11 mouse cellular contexts compared by ENCODE assay signal in genomic region chr2:127961802-127962433, GRCm38 (mm10).
DNase-seq lines count a peak whose midpoint lies in the region; ATAC-seq and TF ChIP-seq lines count a peak whose summit lies in the region.
"Had no signal": no experiment of that assay in that cellular context is flagged by ENCODE, and none has a peak within 500 bp of the region (broad histone marks: within the 10 kb centered on the region; RNA-seq: fewer than 3 reads in every experiment).

No protein-coding gene starts in this region.

- 41% methylated on average over 4 of the region's 4 CpGs for WGBS in lung, adult 2 months
- WGBS in olfactory bulb, adult 2 months, result 14% methylated on average over 4 of the region's 4 CpGs
- WGBS in liver, postnatal 0 days (ENCODE audit: insufficient replicate concordance), result 44% methylated on average over 4 of the region's 4 CpGs

- TF ChIP-seq EP300 in liver, postnatal 0 days (IDR thresholded peaks at IDR 0.05; ENCODE audit: low read depth), result no peak

- ATAC-seq in liver, postnatal 0 days, result no peak
- no peak for ATAC-seq in megakaryocyte, adult 5-6 weeks (ENCODE audit: poor library complexity, severe bottlenecking)

- no peak overlapping the region for H3K9ac ChIP-seq in liver, postnatal 0 days (replicated peaks)
- H3K9ac ChIP-seq: embryonic facial prominence, embryonic 13.5 days; limb, embryonic 15.5 days; stomach, embryonic 15.5 days had no signal

- no peak overlapping the region for H3K4me3 ChIP-seq in lung, adult 2 months (replicated peaks; ENCODE audit: extremely low read depth, low read depth, low read length)
- no peak overlapping the region for H3K4me3 ChIP-seq in olfactory bulb, adult 2 months (ENCODE audit: insufficient read depth, low read depth, low read length)
- no peak overlapping the region for H3K4me3 ChIP-seq in liver, postnatal 0 days (ENCODE audit: low read depth, low read length)
- H3K4me3 ChIP-seq: embryonic facial prominence, embryonic 13.5 days; limb, embryonic 15.5 days; stomach, embryonic 15.5 days had no signal

- no peak for TF ChIP-seq CTCF in lung, adult 2 months (IDR thresholded peaks at IDR 0.05; ENCODE audit: insufficient read depth, low read length)
- no peak for TF ChIP-seq CTCF in olfactory bulb, adult 2 months (IDR thresholded peaks at IDR 0.05; ENCODE audit: insufficient read depth, low read depth, low read length)
- no peak for TF ChIP-seq CTCF in liver, postnatal 0 days (IDR thresholded peaks at IDR 0.05; ENCODE audit: low read depth)

- H3K36me3 ChIP-seq in liver, postnatal 0 days (replicated peaks; ENCODE audit: insufficient read depth, low read length), result no peaks in the 10 kb centered on the region
- H3K36me3 ChIP-seq: embryonic facial prominence, embryonic 13.5 days; limb, embryonic 15.5 days; stomach, embryonic 15.5 days had no signal

- DNase-seq in lung, adult 18-20 months, result peak; percentile 23 to 34
- no peak for DNase-seq in lung, adult 2 months
- peak; percentile 24 for DNase-seq in gastrocnemius, postnatal 25 days
- DNase-seq in layer of hippocampus, postnatal 10 days (ENCODE audit: low spot score in 2 of 2), result peak; percentile 52 to 59
- DNase-seq in liver, postnatal 0 days, result no peak
- no peak for DNase-seq in ovary, adult 18-20 months (ENCODE audit: low spot score)

- H3K27me3 ChIP-seq in liver, postnatal 0 days (ENCODE audit: insufficient read depth, low read length), result no peaks in the 10 kb centered on the region
- H3K27me3 ChIP-seq: embryonic facial prominence, embryonic 13.5 days; limb, embryonic 15.5 days; stomach, embryonic 15.5 days had no signal

- H3K27ac ChIP-seq in olfactory bulb, adult 2 months (ENCODE audit: insufficient read depth, low read depth, low read length), result peak overlapping the region; percentile 89
- H3K27ac ChIP-seq in liver, postnatal 0 days (ENCODE audit: low read depth), result no peak overlapping the region
- H3K27ac ChIP-seq: embryonic facial prominence, embryonic 13.5 days; limb, embryonic 15.5 days; stomach, embryonic 15.5 days had no signal

- H3K4me1 ChIP-seq in lung, adult 2 months (ENCODE audit: control insufficient read depth, insufficient read depth, low read length), result no peaks in the 10 kb centered on the region; the same call in 1 of the 2 replicates
- peaks cover 11% of the 10 kb centered on the region for H3K4me1 ChIP-seq in olfactory bulb, adult 2 months (ENCODE audit: control insufficient read depth, insufficient read depth, low read length)
- no peaks in the 10 kb centered on the region for H3K4me1 ChIP-seq in liver, postnatal 0 days (ENCODE audit: insufficient read depth)

- no peak for TF ChIP-seq POLR2A in lung, adult 2 months (IDR thresholded peaks at IDR 0.05; ENCODE audit: borderline replicate concordance, extremely low read depth, low read depth, low read length)
- TF ChIP-seq POLR2A in olfactory bulb, adult 2 months (IDR thresholded peaks at IDR 0.05; ENCODE audit: insufficient read depth, low read depth, low read length), result no peak

- H3K4me2 ChIP-seq in liver, postnatal 0 days (ENCODE audit: low read depth, low read length), result no peak overlapping the region
- H3K4me2 ChIP-seq: embryonic facial prominence, embryonic 13.5 days; limb, embryonic 15.5 days; stomach, embryonic 15.5 days had no signal

- H3K9me3 ChIP-seq in liver, postnatal 0 days (ENCODE audit: low read length), result no peaks in the 10 kb centered on the region
- H3K9me3 ChIP-seq: embryonic facial prominence, embryonic 13.5 days; limb, embryonic 15.5 days; stomach, embryonic 15.5 days had no signal

Comparison
In these comparisons a context has a peak if more than half of its experiments do, and no peak if none do; other contexts are left out.
1. DNase-seq: peak in lung, adult 18-20 months (2 of 2), gastrocnemius, postnatal 25 days (single experiment) and layer of hippocampus, postnatal 10 days (2 of 2); none in lung, adult 2 months (single experiment), liver, postnatal 0 days (single experiment) and ovary, adult 18-20 months (single experiment).